Mouse (Mus musculus) lung, adult 18-20 months (tissue): ENCODE results near the gene Atp1b4.
"Not testable (repeated sequence)": the region's sequence is repeated elsewhere in the genome, so short reads cannot be mapped to it uniquely, and the experiment has no call there.

ENCODE experiments used
- DNase-seq, 2 experiments: peaks; one replicate each; pipeline ENCODE4 v3.0.0; 2022; ENCODE audit warnings: mixed read lengths in 2 of 2

The Atp1b4 gene

GRCm38 (mm10) chrX:38315884-38316283 lies at the start of gene Atp1b4:
TSS of gene Atp1b4 (plus strand) at chrX:38316184.
- DNase-seq, result no peak

- DNase-seq, result peak in 1 of 2 experiments; percentile 17
Observed at GRCm38 (mm10) chrX:38308597-38308996, 7.4 kb upstream of the Atp1b4 start.

- peak; percentile 47 to 70 for DNase-seq
Observed at GRCm38 (mm10) chrX:38311054-38311453, 4.9 kb upstream of the Atp1b4 start.

- DNase-seq, result peak; percentile 14 to 43
Observed at GRCm38 (mm10) chrX:38312910-38313625, 2.9 kb upstream of the Atp1b4 start.

GRCm38 (mm10) chrX:38313626-38314210 lies 2.3 kb upstream of the Atp1b4 start:
- no peak for DNase-seq

GRCm38 (mm10) chrX:38330695-38331406 lies 14.9 kb downstream of the Atp1b4 start:
- no peak for DNase-seq

- DNase-seq, result peak; percentile 31 to 59
Observed at GRCm38 (mm10) chrX:38334329-38335279, 18.6 kb downstream of the Atp1b4 start.

- DNase-seq, result no peak
Observed at GRCm38 (mm10) chrX:38362016-38362415, 46.0 kb downstream of the Atp1b4 start.

GRCm38 (mm10) chrX:38364621-38365020 lies 48.6 kb downstream of the Atp1b4 start:
- DNase-seq, result peak in 1 of 2 experiments; percentile 31

GRCm38 (mm10) chrX:38373169-38373568 lies 57.2 kb downstream of the Atp1b4 start:
- not testable (repeated sequence) for DNase-seq
